Mouse (Mus musculus) embryonic facial prominence, embryonic 10.5 days (tissue): ENCODE data around the gene Wdtc1. TPM values are rescaled to one million over a fixed set of nuclear protein-coding genes. Genes with fewer than 3 reads are reported as not detected.

Source experiments
- DNase-seq: peaks from one replicate; pipeline ENCODE4 v3.0.0-alpha.2; 2017; ENCODE audit warnings: low spot score
- H3K27ac ChIP-seq: fragments of 300-500 bp; sonication (generic); replicated peaks from 2 replicates; pipeline ENCODE4 v1.5.1; 2016; ENCODE audit warnings: mild to moderate bottlenecking
- H3K27me3 ChIP-seq: fragments of 300-500 bp; sonication (generic); replicated peaks from 2 replicates; pipeline ENCODE4 v1.6.1; 2016; ENCODE audit warnings: low read depth, mild to moderate bottlenecking; ENCODE audit not compliant: poor library complexity, severe bottlenecking
- H3K36me3 ChIP-seq: fragments of 300-500 bp; sonication (generic); replicated peaks from 2 replicates; pipeline ENCODE4 v1.6.1; 2016; ENCODE audit warnings: mild to moderate bottlenecking, moderate library complexity
- H3K4me1 ChIP-seq: fragments of 300-500 bp; sonication (generic); 2 replicates; pipeline ENCODE4 v1.6.1; 2016
- H3K4me3 ChIP-seq: fragments of 300-500 bp; sonication (generic); 2 replicates; pipeline ENCODE4 v1.5.1; 2016; ENCODE audit warnings: mild to moderate bottlenecking, moderate library complexity
- H3K9me3 ChIP-seq: fragments of 300-500 bp; sonication (generic); 2 replicates; pipeline ENCODE4 v1.6.1; 2016; ENCODE audit warnings: mild to moderate bottlenecking
- WGBS: fragments of 180-500 bp; shearing (Covaris S2); methylation state at CpG from one replicate; pipeline ENCODE4 v1.1.7; 2016; 5-methylcytosine and 5-hydroxymethylcytosine counted together
- polyA plus RNA-seq: library from polyadenylated mRNA; unstranded; fragments of >200 nt; fragmentation: Nextera tagmentation; extraction: Ambion mirVana; gene quantifications from 2 replicates; pipeline ENCODE4 v1.2.1, GENCODE M21; 2016

Wdtc1 gene
- polyA plus RNA-seq, 1 experiment from 2014 or later, result 17.7 TPM

DNA sequence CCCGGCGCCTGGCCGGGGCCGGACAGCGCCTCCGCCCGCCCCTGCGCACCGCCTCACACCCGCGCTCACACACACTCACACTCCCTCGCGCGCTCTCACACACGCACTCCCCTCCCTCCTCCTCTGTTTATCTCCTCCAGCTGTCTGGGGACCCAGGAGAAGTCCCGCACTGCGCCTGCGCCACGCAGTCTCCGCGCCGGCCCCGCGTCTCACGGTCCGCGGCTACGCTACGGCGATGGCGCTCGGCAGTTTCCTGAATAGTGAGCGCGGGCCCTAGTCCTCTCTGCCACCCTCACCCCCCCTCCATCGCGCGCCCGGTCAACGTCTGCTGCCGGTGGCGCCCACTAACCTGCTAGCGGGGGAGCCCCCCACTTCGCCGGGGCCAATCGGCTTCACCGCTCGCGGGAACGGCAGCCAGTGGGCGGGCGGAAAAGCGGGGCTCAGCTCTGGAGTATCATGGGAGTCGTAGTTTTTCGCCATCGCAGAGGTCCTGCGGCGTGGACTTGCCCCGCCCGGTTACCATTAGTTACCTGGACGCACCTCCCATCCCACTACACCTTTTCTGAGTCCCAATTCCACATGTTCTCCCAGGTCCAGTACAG lies 14.0 kb downstream of the Wdtc1 start:
- Histone ChIP-seq H3K4me1 (peaks cover 19% of the 10 kb centered on the region), H3K36me3 (peaks cover 5% of the 10 kb centered on the region; the same call in 1 of the 2 replicates)
- WGBS, result under 1% methylated on average over 59 of the region's 60 CpGs

GRCm38 (mm10) chr4:133338521-133339095 lies 14.7 kb downstream of the Wdtc1 start:
- Histone ChIP-seq H3K9me3 (no peaks in the 10 kb centered on the region), H3K27ac (peak overlapping the region; percentile 91), H3K27me3 (no peaks in the 10 kb centered on the region; the same call in 1 of the 2 replicates), H3K4me3 (peak overlapping the region; percentile 95), H3K36me3 (peaks cover 5% of the 10 kb centered on the region; the same call in 1 of the 2 replicates), H3K4me1 (peaks cover 24% of the 10 kb centered on the region)
- peak; percentile 66 for DNase-seq
- WGBS, result under 1% methylated on average over 39 of the region's 39 CpGs

More for the DNA sequence above, 14.0 kb downstream of the Wdtc1 start:
- no peaks in the 10 kb centered on the region; the same call in 1 of the 2 replicates for H3K27me3 ChIP-seq
- H3K9me3 ChIP-seq, result no peaks in the 10 kb centered on the region
- H3K27ac ChIP-seq, result peak overlapping the region; percentile 91
- DNase-seq, result peak; percentile 97
- H3K4me3 ChIP-seq, result peak overlapping the region; percentile 95

GRCm38 (mm10) chr4:133337833-133338520 lies 15.3 kb downstream of the Wdtc1 start:
- H3K9me3 ChIP-seq, result no peaks in the 10 kb centered on the region
- H3K4me3 ChIP-seq, result peak overlapping the region; percentile 95
- no peak for DNase-seq
- 16% methylated on average over 14 of the region's 14 CpGs for WGBS
- H3K36me3 ChIP-seq, result peaks cover 5% of the 10 kb centered on the region; the same call in 1 of the 2 replicates
- no peak overlapping the region for H3K27ac ChIP-seq
- H3K27me3 ChIP-seq, result no peaks in the 10 kb centered on the region
- peaks cover 31% of the 10 kb centered on the region for H3K4me1 ChIP-seq

GRCm38 (mm10) chr4:133333306-133333705 lies 20.0 kb downstream of the Wdtc1 start:
- Histone ChIP-seq H3K27me3 (no peaks in the 10 kb centered on the region), H3K4me3 (no peak overlapping the region), H3K4me1 (peaks cover 33% of the 10 kb centered on the region), H3K9me3 (no peaks in the 10 kb centered on the region), H3K36me3 (peaks cover 5% of the 10 kb centered on the region; the same call in 1 of the 2 replicates), H3K27ac (no peak overlapping the region)
- 49% methylated on average over 6 of the region's 6 CpGs for WGBS
- no peak for DNase-seq

DNA sequence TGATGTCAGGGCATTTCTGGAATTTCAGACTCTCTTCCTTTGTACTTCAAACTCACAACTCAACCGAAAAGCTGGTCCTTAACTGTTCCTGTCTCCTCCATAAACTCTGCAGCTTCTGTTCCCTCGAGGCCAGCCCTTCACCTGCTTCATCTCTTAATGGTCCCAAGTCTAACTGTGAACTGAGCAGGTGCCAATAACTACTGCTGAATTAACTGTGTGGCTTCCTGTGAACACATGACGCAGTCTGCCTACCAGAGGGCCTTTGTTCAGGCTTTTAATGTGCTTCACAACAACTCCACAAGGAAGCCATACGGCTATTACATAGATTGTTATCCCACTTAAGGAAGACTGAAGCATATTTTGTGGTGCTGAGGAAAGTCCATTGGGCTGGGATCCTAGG lies 23.0 kb downstream of the Wdtc1 start:
- Histone ChIP-seq H3K4me1 (peaks cover 24% of the 10 kb centered on the region), H3K4me3 (no peak overlapping the region), H3K9me3 (no peaks in the 10 kb centered on the region), H3K36me3 (peaks cover 4% of the 10 kb centered on the region; the same call in 1 of the 2 replicates), H3K27ac (no peak overlapping the region), H3K27me3 (no peaks in the 10 kb centered on the region)
- 90% methylated on average over 4 of the region's 4 CpGs for WGBS
- DNase-seq, result no peak

- no peak for DNase-seq
- H3K9me3 ChIP-seq, result no peaks in the 10 kb centered on the region
- 81% methylated on average over 7 of the region's 7 CpGs for WGBS
- no peak overlapping the region for H3K27ac ChIP-seq
- peaks cover 14% of the 10 kb centered on the region for H3K4me1 ChIP-seq
- H3K36me3 ChIP-seq, result peaks cover 5% of the 10 kb centered on the region
- H3K4me3 ChIP-seq, result no peak overlapping the region
- no peaks in the 10 kb centered on the region for H3K27me3 ChIP-seq
Measured at GRCm38 (mm10) chr4:133328129-133328528, 25.2 kb downstream of the Wdtc1 start.

DNA sequence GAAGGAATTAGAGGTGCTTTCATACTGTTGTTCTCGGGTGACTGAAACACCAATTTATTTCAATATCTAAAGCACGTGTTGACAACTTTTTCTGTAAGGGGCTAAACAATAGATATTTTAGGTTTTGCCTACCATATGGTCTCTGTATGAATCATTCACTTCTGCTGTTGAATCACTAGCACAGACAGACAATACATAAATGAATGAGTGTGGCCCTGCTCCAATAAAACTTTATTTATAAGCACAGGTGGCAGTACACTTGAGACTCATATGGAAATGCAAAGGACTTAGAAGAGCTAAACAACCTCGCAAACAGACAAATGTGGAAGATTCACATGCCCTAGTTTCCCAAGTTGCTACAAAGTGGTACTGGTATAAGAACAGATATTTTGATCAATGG lies 33.6 kb downstream of the Wdtc1 start:
- H3K4me3 ChIP-seq, result no peak overlapping the region
- WGBS, result 93% methylated on average over 3 of the region's 3 CpGs
- no peaks in the 10 kb centered on the region for H3K9me3 ChIP-seq
- H3K4me1 ChIP-seq, result no peaks in the 10 kb centered on the region
- DNase-seq, result no peak
- no peaks in the 10 kb centered on the region for H3K27me3 ChIP-seq
- H3K27ac ChIP-seq, result no peak overlapping the region
- H3K36me3 ChIP-seq, result peaks cover 32% of the 10 kb centered on the region

DNA sequence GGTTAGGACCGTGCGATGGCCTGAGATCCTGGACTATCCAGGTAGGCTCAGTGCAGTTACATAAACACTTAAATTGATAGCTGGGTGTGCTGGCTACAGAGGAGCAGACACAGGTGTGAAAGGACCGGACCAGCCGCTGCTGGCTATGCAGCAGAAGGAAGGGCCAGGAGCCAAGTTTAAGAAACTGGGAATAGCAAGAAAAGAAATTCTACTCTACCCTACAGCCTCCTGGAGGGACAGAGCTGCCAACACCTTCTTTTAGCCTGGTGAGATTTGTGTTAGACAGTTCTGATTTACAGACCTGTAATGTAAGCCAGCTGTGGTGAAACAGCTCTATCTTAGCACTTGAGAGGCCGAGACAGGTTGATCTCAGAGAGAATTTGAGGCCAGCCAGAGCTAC lies 37.3 kb downstream of the Wdtc1 start:
- Histone ChIP-seq H3K4me1 (no peaks in the 10 kb centered on the region), H3K4me3 (no peak overlapping the region), H3K27me3 (no peaks in the 10 kb centered on the region), H3K27ac (no peak overlapping the region), H3K9me3 (no peaks in the 10 kb centered on the region), H3K36me3 (peaks cover 24% of the 10 kb centered on the region)
- no peak for DNase-seq
- WGBS, result 87% methylated on average over 5 of the region's 5 CpGs

GRCm38 (mm10) chr4:133314896-133315295 lies 38.4 kb downstream of the Wdtc1 start:
- 84% methylated on average over 8 of the region's 8 CpGs for WGBS
- no peaks in the 10 kb centered on the region for H3K9me3 ChIP-seq
- DNase-seq, result no peak

GRCm38 (mm10) chr4:133309948-133310347 lies 43.3 kb downstream of the Wdtc1 start:
- WGBS, result 0% methylated on average over 3 of the region's 3 CpGs
- peaks cover 24% of the 10 kb centered on the region for H3K36me3 ChIP-seq
- no peaks in the 10 kb centered on the region for H3K9me3 ChIP-seq
- H3K27me3 ChIP-seq, result no peaks in the 10 kb centered on the region
- DNase-seq, result peak; percentile 88
- no peak overlapping the region for H3K4me3 ChIP-seq
- no peaks in the 10 kb centered on the region for H3K4me1 ChIP-seq
- H3K27ac ChIP-seq, result no peak overlapping the region

More at GRCm38 (mm10) chr4:133314896-133315295, 38.4 kb downstream of the Wdtc1 start:
- H3K4me1 ChIP-seq, result no peaks in the 10 kb centered on the region
- no peaks in the 10 kb centered on the region for H3K27me3 ChIP-seq
- H3K27ac ChIP-seq, result no peak overlapping the region
- no peak overlapping the region for H3K4me3 ChIP-seq
- peaks cover 18% of the 10 kb centered on the region for H3K36me3 ChIP-seq

DNA sequence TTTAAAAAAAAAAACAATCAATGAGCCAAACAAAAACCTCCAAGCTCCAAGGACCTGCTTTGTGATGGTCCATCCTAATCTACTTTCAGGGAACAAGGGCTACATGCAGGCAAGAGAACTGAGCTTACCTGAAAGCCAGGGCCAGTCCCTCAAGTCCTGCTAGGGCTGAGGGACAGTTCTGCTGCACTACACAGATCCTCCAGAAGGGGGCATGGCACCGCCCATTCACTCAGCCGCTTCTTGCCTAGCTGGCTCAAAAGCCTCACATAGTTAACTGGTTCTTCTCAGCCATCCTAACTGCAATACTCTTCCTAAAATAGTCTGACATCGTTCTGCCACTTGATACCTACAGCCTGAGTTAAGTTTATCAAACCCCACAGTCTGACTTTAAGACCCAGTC lies 46.0 kb downstream of the Wdtc1 start:
- Histone ChIP-seq H3K4me1 (no peaks in the 10 kb centered on the region), H3K27me3 (no peaks in the 10 kb centered on the region), H3K36me3 (peaks cover 41% of the 10 kb centered on the region), H3K4me3 (no peak overlapping the region), H3K27ac (no peak overlapping the region), H3K9me3 (no peaks in the 10 kb centered on the region)
- DNase-seq, result peak; percentile 62
- WGBS, result 25% methylated on average over 3 of the region's 3 CpGs

GRCm38 (mm10) chr4:133305825-133306224 lies 47.5 kb downstream of the Wdtc1 start:
- H3K9me3 ChIP-seq, result no peaks in the 10 kb centered on the region

DNA sequence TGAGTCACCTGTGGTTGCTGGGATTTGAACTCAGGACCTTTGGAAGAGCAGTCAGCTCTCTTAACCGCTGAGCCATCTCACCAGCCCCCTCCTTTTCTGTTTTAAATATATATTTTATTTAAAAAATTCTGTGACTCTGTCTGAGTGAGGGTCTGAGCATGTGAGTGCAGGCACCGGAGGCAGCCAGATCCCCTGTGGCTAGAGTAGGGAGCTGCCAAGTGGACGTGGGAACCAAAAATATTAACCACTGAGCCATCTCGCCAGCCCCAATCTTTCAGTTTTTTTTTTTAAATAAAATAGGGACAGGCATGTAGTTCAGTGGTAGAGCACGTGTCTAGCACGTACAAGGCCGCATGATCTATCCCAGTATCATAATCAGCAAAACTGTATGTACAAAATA lies 48.5 kb downstream of the Wdtc1 start:
- H3K9me3 ChIP-seq, result no peaks in the 10 kb centered on the region
- H3K36me3 ChIP-seq, result peaks cover 64% of the 10 kb centered on the region
- WGBS, result 93% methylated on average over 7 of the region's 7 CpGs
- no peak overlapping the region for H3K4me3 ChIP-seq
- H3K27me3 ChIP-seq, result no peaks in the 10 kb centered on the region
- no peak for DNase-seq
- no peak overlapping the region for H3K27ac ChIP-seq
- H3K4me1 ChIP-seq, result peaks cover 2% of the 10 kb centered on the region

More at GRCm38 (mm10) chr4:133305825-133306224, 47.5 kb downstream of the Wdtc1 start:
- WGBS, result 87% methylated on average over 7 of the region's 7 CpGs
- Histone ChIP-seq H3K4me1 (no peaks in the 10 kb centered on the region), H3K27me3 (no peaks in the 10 kb centered on the region), H3K4me3 (no peak overlapping the region), H3K36me3 (peaks cover 53% of the 10 kb centered on the region), H3K27ac (no peak overlapping the region)
- no peak for DNase-seq
